Mouse (Mus musculus): Measurements from ENCODE around the gene Noxa1. TPM values are rescaled to one million over a fixed set of nuclear protein-coding genes. Genes with fewer than 3 reads are reported as not detected.

Noxa1 gene
- polyA plus RNA-seq, 1 experiment from 2014 or later: not detected

DNA sequence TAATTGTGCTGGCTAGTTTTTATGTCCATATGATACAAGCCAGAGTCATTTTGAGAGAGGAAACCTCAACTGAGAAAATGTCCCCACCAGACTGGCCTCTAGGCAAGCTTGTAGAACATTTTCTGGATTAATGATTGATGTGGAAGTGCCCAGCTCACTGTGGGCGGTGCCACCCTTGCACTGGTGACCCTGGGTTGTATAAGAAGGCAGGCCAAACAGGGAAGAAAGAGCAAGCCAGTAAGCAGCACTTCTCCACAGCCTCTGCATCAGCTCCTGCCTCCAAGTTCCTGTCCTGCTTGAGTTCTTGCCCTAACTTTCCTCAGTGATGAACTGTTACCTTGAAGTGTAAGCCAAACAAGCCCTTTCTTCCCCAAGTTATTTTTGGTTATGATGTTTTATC lies 16.0 kb downstream of the Noxa1 start:
- H3K27me3 ChIP-seq (ENCODE audit: control insufficient read depth, insufficient read depth, low read length): peaks cover 4% of the 10 kb centered on the region; the same call in 1 of the 2 replicates
- no peak overlapping the region for H3K4me2 ChIP-seq (ENCODE audit: low read length)
- H3K9ac ChIP-seq (ENCODE audit: low read length): no peak overlapping the region
- no peaks in the 10 kb centered on the region for H3K4me1 ChIP-seq (ENCODE audit: control insufficient read depth in 2 of 2, insufficient read depth in 2 of 2, low read length in 2 of 2)
- ATAC-seq (ENCODE audit: insufficient number of reproducible peaks, insufficient read depth, low FRiP score, low read depth): no peak
- no peaks in the 10 kb centered on the region for H3K36me3 ChIP-seq (ENCODE audit: control insufficient read depth, insufficient read depth, low read length)
- no peak overlapping the region for H3K4me3 ChIP-seq (ENCODE audit: control insufficient read depth in 1 of 2, insufficient read depth in 1 of 2, low read depth in 1 of 2, low read length in 2 of 2)
- 77% methylated on average over 1 of the region's 1 CpGs for WGBS
- no peaks in the 10 kb centered on the region for H3K9me3 ChIP-seq (ENCODE audit: control insufficient read depth, low read length)
- no peak overlapping the region for H3K27ac ChIP-seq (replicated peaks in 1 of 2; ENCODE audit: control insufficient read depth in 1 of 2, insufficient read depth in 1 of 2, low read depth in 2 of 2, low read length in 2 of 2)

DNA sequence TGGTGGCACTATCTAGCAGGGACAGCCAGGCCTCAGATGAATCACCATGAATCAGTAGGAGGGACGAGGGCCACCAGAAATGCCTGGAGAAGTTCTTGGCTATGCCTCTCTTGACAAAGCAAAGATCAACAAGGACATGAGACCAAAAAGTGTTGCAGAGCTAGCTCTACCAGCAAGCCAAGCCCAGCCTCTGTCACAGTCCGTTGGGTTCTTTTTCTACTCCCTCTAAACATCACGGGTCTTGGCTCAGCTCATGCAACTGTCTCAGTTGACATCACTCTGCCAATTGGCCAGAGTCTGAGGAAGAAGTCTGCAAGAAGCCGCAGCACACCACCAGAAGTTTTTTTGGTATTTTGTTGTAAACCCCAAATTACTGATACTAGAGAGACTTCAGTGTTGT lies 19.4 kb downstream of the Noxa1 start:
- Histone ChIP-seq H3K36me3 (ENCODE audit: control insufficient read depth, insufficient read depth, low read length) (no peaks in the 10 kb centered on the region), H3K9ac (ENCODE audit: low read length) (no peak overlapping the region), H3K27ac (replicated peaks in 1 of 2; ENCODE audit: control insufficient read depth in 1 of 2, insufficient read depth in 1 of 2, low read depth in 2 of 2, low read length in 2 of 2) (no peak overlapping the region), H3K4me3 (ENCODE audit: control insufficient read depth in 1 of 2, insufficient read depth in 1 of 2, low read depth in 1 of 2, low read length in 2 of 2) (no peak overlapping the region), H3K9me3 (ENCODE audit: control insufficient read depth, low read length) (no peaks in the 10 kb centered on the region), H3K4me2 (ENCODE audit: low read length) (no peak overlapping the region), H3K4me1 (ENCODE audit: control insufficient read depth in 2 of 2, insufficient read depth in 2 of 2, low read length in 2 of 2) (no peaks in the 10 kb centered on the region), H3K27me3 (ENCODE audit: control insufficient read depth, insufficient read depth, low read length) (no peaks in the 10 kb centered on the region)
- ATAC-seq (ENCODE audit: insufficient number of reproducible peaks, insufficient read depth, low FRiP score, low read depth): no peak
- 66% methylated on average over 4 of the region's 4 CpGs for WGBS

- Histone ChIP-seq H3K27me3 (ENCODE audit: control insufficient read depth, insufficient read depth, low read length) (no peaks in the 10 kb centered on the region), H3K4me2 (ENCODE audit: low read length) (no peak overlapping the region), H3K4me1 (ENCODE audit: control insufficient read depth in 2 of 2, insufficient read depth in 2 of 2, low read length in 2 of 2) (no peaks in the 10 kb centered on the region), H3K9ac (ENCODE audit: low read length) (no peak overlapping the region), H3K36me3 (ENCODE audit: control insufficient read depth, insufficient read depth, low read length) (no peaks in the 10 kb centered on the region), H3K9me3 (ENCODE audit: control insufficient read depth, low read length) (no peaks in the 10 kb centered on the region), H3K4me3 (ENCODE audit: control insufficient read depth in 1 of 2, insufficient read depth in 1 of 2, low read depth in 1 of 2, low read length in 2 of 2) (no peak overlapping the region), H3K27ac (replicated peaks in 1 of 2; ENCODE audit: control insufficient read depth in 1 of 2, insufficient read depth in 1 of 2, low read depth in 2 of 2, low read length in 2 of 2) (no peak overlapping the region)
- 81% methylated on average over 4 of the region's 4 CpGs for WGBS
- no peak for ATAC-seq (ENCODE audit: insufficient number of reproducible peaks, insufficient read depth, low FRiP score, low read depth)
These were observed 22.6 kb downstream of the Noxa1 start for GRCm38 (mm10) chr2:25072398-25072797.

DNA sequence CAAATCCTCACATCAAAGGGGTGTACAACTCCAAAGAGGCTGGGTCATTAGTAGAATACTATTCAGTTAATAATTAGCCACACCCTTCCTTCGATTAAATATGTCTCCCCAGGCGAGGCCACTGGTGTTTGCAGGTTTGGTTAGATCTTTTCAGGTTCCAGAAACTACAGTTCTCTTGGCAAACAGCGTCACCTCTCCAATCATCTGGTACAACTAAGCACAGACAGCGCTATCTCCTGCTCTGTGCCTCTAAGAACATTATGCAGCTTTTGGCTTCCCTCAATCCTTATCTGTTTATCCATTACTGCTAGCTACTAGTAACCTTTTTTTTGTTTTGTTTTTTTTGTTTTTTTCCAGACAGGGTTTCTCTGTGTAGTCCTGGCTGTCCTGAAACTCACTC lies 25.4 kb downstream of the Noxa1 start:
- no peaks in the 10 kb centered on the region for H3K9me3 ChIP-seq (ENCODE audit: control insufficient read depth, low read length)
- no peak for ATAC-seq (ENCODE audit: insufficient number of reproducible peaks, insufficient read depth, low FRiP score, low read depth)
- H3K4me2 ChIP-seq (ENCODE audit: low read length): no peak overlapping the region
- H3K27me3 ChIP-seq (ENCODE audit: control insufficient read depth, insufficient read depth, low read length): no peaks in the 10 kb centered on the region
- no peaks in the 10 kb centered on the region for H3K36me3 ChIP-seq (ENCODE audit: control insufficient read depth, insufficient read depth, low read length)
- H3K9ac ChIP-seq (ENCODE audit: low read length): no peak overlapping the region
- WGBS: 69% methylated on average over 4 of the region's 4 CpGs
- H3K4me1 ChIP-seq (ENCODE audit: control insufficient read depth in 2 of 2, insufficient read depth in 2 of 2, low read length in 2 of 2): no peaks in the 10 kb centered on the region
- H3K27ac ChIP-seq (replicated peaks in 1 of 2; ENCODE audit: control insufficient read depth in 1 of 2, insufficient read depth in 1 of 2, low read depth in 2 of 2, low read length in 2 of 2): no peak overlapping the region
- H3K4me3 ChIP-seq (ENCODE audit: control insufficient read depth in 1 of 2, insufficient read depth in 1 of 2, low read depth in 1 of 2, low read length in 2 of 2): no peak overlapping the region

GRCm38 (mm10) chr2:25066552-25066951 lies 28.4 kb downstream of the Noxa1 start:
- no peak overlapping the region for H3K4me3 ChIP-seq (ENCODE audit: control insufficient read depth in 1 of 2, insufficient read depth in 1 of 2, low read depth in 1 of 2, low read length in 2 of 2)
- no peak overlapping the region for H3K27ac ChIP-seq (replicated peaks in 1 of 2; ENCODE audit: control insufficient read depth in 1 of 2, insufficient read depth in 1 of 2, low read depth in 2 of 2, low read length in 2 of 2)
- H3K27me3 ChIP-seq (ENCODE audit: control insufficient read depth, insufficient read depth, low read length): no peaks in the 10 kb centered on the region
- ATAC-seq (ENCODE audit: insufficient number of reproducible peaks, insufficient read depth, low FRiP score, low read depth): no peak
- H3K36me3 ChIP-seq (ENCODE audit: control insufficient read depth, insufficient read depth, low read length): peaks cover 12% of the 10 kb centered on the region
- H3K9ac ChIP-seq (ENCODE audit: low read length): no peak overlapping the region
- WGBS: 80% methylated on average over 4 of the region's 4 CpGs
- no peak overlapping the region for H3K4me2 ChIP-seq (ENCODE audit: low read length)
- H3K4me1 ChIP-seq (ENCODE audit: control insufficient read depth in 2 of 2, insufficient read depth in 2 of 2, low read length in 2 of 2): no peaks in the 10 kb centered on the region
- no peaks in the 10 kb centered on the region for H3K9me3 ChIP-seq (ENCODE audit: control insufficient read depth, low read length)

- H3K4me1 ChIP-seq (ENCODE audit: control insufficient read depth in 2 of 2, insufficient read depth in 2 of 2, low read length in 2 of 2): no peaks in the 10 kb centered on the region
- H3K4me2 ChIP-seq (ENCODE audit: low read length): no peak overlapping the region
- no peaks in the 10 kb centered on the region for H3K9me3 ChIP-seq (ENCODE audit: control insufficient read depth, low read length)
- no peak overlapping the region for H3K4me3 ChIP-seq (ENCODE audit: control insufficient read depth in 1 of 2, insufficient read depth in 1 of 2, low read depth in 1 of 2, low read length in 2 of 2)
- H3K9ac ChIP-seq (ENCODE audit: low read length): no peak overlapping the region
- H3K27me3 ChIP-seq (ENCODE audit: control insufficient read depth, insufficient read depth, low read length): no peaks in the 10 kb centered on the region
- no peak overlapping the region for H3K27ac ChIP-seq (replicated peaks in 1 of 2; ENCODE audit: control insufficient read depth in 1 of 2, insufficient read depth in 1 of 2, low read depth in 2 of 2, low read length in 2 of 2)
- no peak for ATAC-seq (ENCODE audit: insufficient number of reproducible peaks, insufficient read depth, low FRiP score, low read depth)
- H3K36me3 ChIP-seq (ENCODE audit: control insufficient read depth, insufficient read depth, low read length): peaks cover 22% of the 10 kb centered on the region
These were observed 29.4 kb downstream of the Noxa1 start for GRCm38 (mm10) chr2:25065537-25065936.

DNA sequence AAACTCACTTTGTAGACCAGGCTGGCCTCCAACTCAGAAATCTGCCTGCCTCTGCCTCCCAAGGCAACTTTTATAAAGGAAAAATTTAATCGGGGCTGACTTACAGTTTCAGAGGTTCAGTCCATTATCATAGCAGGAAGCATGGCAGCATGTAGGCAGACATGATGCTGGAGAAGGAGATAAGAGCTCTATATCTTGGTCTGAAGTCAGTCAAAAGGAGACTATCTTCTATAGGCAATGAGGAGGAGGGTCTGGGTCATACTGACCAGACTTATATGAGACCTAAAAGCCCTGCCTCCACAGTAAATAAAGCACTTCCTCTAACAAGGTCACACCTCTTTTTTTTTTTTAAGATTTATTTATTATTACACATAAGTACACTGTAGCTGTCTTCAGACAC lies 30.7 kb downstream of the Noxa1 start:
- Histone ChIP-seq H3K36me3 (ENCODE audit: control insufficient read depth, insufficient read depth, low read length) (peaks cover 33% of the 10 kb centered on the region), H3K27me3 (ENCODE audit: control insufficient read depth, insufficient read depth, low read length) (no peaks in the 10 kb centered on the region), H3K4me2 (ENCODE audit: low read length) (no peak overlapping the region), H3K9ac (ENCODE audit: low read length) (no peak overlapping the region), H3K4me3 (ENCODE audit: control insufficient read depth in 1 of 2, insufficient read depth in 1 of 2, low read depth in 1 of 2, low read length in 2 of 2) (no peak overlapping the region), H3K27ac (replicated peaks in 1 of 2; ENCODE audit: control insufficient read depth in 1 of 2, insufficient read depth in 1 of 2, low read depth in 2 of 2, low read length in 2 of 2) (no peak overlapping the region), H3K9me3 (ENCODE audit: control insufficient read depth, low read length) (no peaks in the 10 kb centered on the region), H3K4me1 (ENCODE audit: control insufficient read depth in 2 of 2, insufficient read depth in 2 of 2, low read length in 2 of 2) (no peaks in the 10 kb centered on the region)
- WGBS: 82% methylated on average over 1 of the region's 1 CpGs
- no peak for ATAC-seq (ENCODE audit: insufficient number of reproducible peaks, insufficient read depth, low FRiP score, low read depth)

DNA sequence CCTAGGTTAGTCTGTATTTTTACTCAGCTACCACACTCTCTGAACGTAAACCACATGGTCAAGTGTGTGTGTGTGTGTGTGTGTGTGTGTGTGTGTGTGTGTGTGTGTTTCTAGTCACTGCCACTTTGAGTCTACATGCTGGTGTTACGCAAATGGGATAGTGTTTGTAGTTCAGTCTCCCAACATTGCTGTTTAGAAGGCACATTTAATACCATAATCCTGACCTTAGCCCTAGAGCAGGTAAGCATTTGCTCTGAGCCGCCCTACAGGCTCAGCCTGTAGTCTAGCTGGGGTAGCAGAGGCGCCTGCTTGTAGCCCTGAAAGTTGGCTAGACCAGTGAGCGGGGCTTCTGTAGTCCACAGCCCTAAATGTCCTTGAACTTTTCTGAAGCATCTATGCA lies 31.4 kb downstream of the Noxa1 start:
- Histone ChIP-seq H3K9ac (ENCODE audit: low read length) (no peak overlapping the region), H3K9me3 (ENCODE audit: control insufficient read depth, low read length) (no peaks in the 10 kb centered on the region), H3K27ac (replicated peaks in 1 of 2; ENCODE audit: control insufficient read depth in 1 of 2, insufficient read depth in 1 of 2, low read depth in 2 of 2, low read length in 2 of 2) (no peak overlapping the region), H3K4me3 (ENCODE audit: control insufficient read depth in 1 of 2, insufficient read depth in 1 of 2, low read depth in 1 of 2, low read length in 2 of 2) (no peak overlapping the region), H3K27me3 (ENCODE audit: control insufficient read depth, insufficient read depth, low read length) (no peaks in the 10 kb centered on the region), H3K4me2 (ENCODE audit: low read length) (no peak overlapping the region), H3K36me3 (ENCODE audit: control insufficient read depth, insufficient read depth, low read length) (peaks cover 37% of the 10 kb centered on the region), H3K4me1 (ENCODE audit: control insufficient read depth in 2 of 2, insufficient read depth in 2 of 2, low read length in 2 of 2) (no peaks in the 10 kb centered on the region)
- ATAC-seq (ENCODE audit: insufficient number of reproducible peaks, insufficient read depth, low FRiP score, low read depth): no peak
- WGBS: 88% methylated on average over 5 of the region's 5 CpGs

All from heart, embryonic 14.5 days (tissue).